Mouse (Mus musculus): ENCODE data around the gene Ect2.

DNA sequence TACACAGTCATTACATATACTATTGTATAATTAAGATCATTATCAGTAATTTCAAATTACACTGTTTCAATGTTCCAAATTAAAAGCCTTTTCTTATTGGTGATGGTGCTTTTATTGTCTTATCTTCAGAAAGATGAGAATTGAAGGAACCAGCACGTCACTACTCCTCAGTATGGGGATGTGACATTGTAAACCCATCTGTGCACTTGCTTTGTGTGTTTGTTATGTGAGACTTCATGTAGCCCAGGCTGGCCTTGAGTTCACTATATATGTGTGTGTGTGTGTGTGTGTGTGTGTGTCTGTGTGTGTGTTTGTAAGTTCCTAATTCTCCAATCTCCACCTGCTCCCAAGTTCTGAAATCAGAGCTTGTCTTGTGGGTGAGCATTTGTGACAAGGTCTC, 16.6 kb upstream of the Ect2 start:
- no peak for TF ChIP-seq POLR2A (IDR thresholded peaks at IDR 0.05; ENCODE audit: borderline replicate concordance, extremely low read depth, insufficient read depth, insufficient read length, poor library complexity, severe bottlenecking)
- no peak for TF ChIP-seq CTCF (IDR thresholded peaks at IDR 0.05; ENCODE audit: borderline replicate concordance, extremely low read depth, insufficient read depth, insufficient read length)
